In genomic region chr1:163616596-163616995, GRCm38 (mm10) we compare ENCODE assay signal across 13 mouse cellular contexts.
"Had no signal": no experiment of that assay in that cellular context is flagged by ENCODE, and none has a peak within 500 bp of the region (broad histone marks: within the 10 kb centered on the region; RNA-seq: fewer than 3 reads in every experiment).

No protein-coding gene starts in this region.

- H3K4me2 ChIP-seq: kidney, embryonic 15.5 days; limb, embryonic 13.5 days; neural tube, embryonic 15.5 days had no signal

- H3K4me1 ChIP-seq: neural tube, embryonic 15.5 days had no signal

- H3K36me3 ChIP-seq: kidney, embryonic 15.5 days; limb, embryonic 13.5 days; midbrain, embryonic 10.5 days; neural tube, embryonic 15.5 days had no signal

- H3K27ac ChIP-seq: kidney, embryonic 15.5 days; limb, embryonic 13.5 days; liver, embryonic 14.5 days; midbrain, embryonic 10.5 days; neural tube, embryonic 15.5 days; stomach, postnatal 0 days had no signal

- H3K9ac ChIP-seq: kidney, embryonic 15.5 days; limb, embryonic 13.5 days; liver, embryonic 14.5 days; neural tube, embryonic 15.5 days had no signal

- H3K27me3 ChIP-seq: kidney, embryonic 15.5 days; limb, embryonic 13.5 days; neural tube, embryonic 15.5 days had no signal

- H3K4me3 ChIP-seq: kidney, embryonic 15.5 days; limb, embryonic 13.5 days; midbrain, embryonic 10.5 days; myocyte; neural tube, embryonic 15.5 days had no signal

- H3K9me3 ChIP-seq: kidney, embryonic 15.5 days; limb, embryonic 13.5 days; midbrain, embryonic 10.5 days; neural tube, embryonic 15.5 days had no signal

- DNase-seq: kidney, adult 2 months; kidney, postnatal 14 days; left cerebral cortex, postnatal 4 days; lung, adult 18-20 months; lung, postnatal 36 days; thymus, postnatal 4 days had no signal
